Mouse (Mus musculus) limb, embryonic 15.5 days (tissue): ENCODE measurements at regions not wholly inside any gene's neighbourhood (a gene's known extent, or its start where the extent isn't known, plus 50 kb on each side); places are given as distances from the start of the nearest gene placed in this dataset.

ENCODE experiments used
- ATAC-seq: fragments of 200-750 bp; cut with Nextera tagmentation; 2 replicates; pipeline ENCODE4 v1.8.0; 2017; ENCODE audit warnings: low read depth, moderate TSS enrichment; ENCODE audit not compliant: insufficient number of reproducible peaks, low FRiP score, low TSS enrichment
- H3K27ac ChIP-seq: fragments of 300-500 bp; sonication (generic); 2 replicates; pipeline ENCODE4 v1.5.1; 2015; ENCODE audit warnings: moderate library complexity, mild to moderate bottlenecking, inconsistent platforms
- H3K27me3 ChIP-seq: fragments of 300-500 bp; sonication (generic); 2 replicates; pipeline ENCODE4 v1.6.1; 2015; ENCODE audit warnings: inconsistent platforms
- H3K36me3 ChIP-seq: fragments of 300-500 bp; sonication (generic); 2 replicates; pipeline ENCODE4 v1.6.1; 2015; ENCODE audit warnings: inconsistent platforms
- H3K4me1 ChIP-seq: fragments of 300-500 bp; sonication (generic); 2 replicates; pipeline ENCODE4 v1.6.1; 2015; ENCODE audit warnings: inconsistent platforms
- H3K4me2 ChIP-seq: fragments of 300-500 bp; sonication (generic); 2 replicates; pipeline ENCODE4 v1.6.1; 2015; ENCODE audit warnings: mild to moderate bottlenecking, inconsistent platforms
- H3K4me3 ChIP-seq: fragments of 300-500 bp; sonication (generic); 2 replicates; pipeline ENCODE4 v1.5.1; 2015; ENCODE audit warnings: mild to moderate bottlenecking, inconsistent platforms
- H3K9ac ChIP-seq: fragments of 300-500 bp; sonication (generic); 2 replicates; pipeline ENCODE4 v1.6.1; 2015; ENCODE audit warnings: inconsistent platforms
- H3K9me3 ChIP-seq: fragments of 300-500 bp; sonication (generic); 2 replicates; pipeline ENCODE4 v1.6.1; 2016; ENCODE audit warnings: inconsistent platforms
- WGBS: fragments of 180-500 bp; shearing (Covaris S2); methylation state at CpG from one replicate; pipeline ENCODE4 v1.1.7; 2015; 5-methylcytosine and 5-hydroxymethylcytosine counted together

DNA sequence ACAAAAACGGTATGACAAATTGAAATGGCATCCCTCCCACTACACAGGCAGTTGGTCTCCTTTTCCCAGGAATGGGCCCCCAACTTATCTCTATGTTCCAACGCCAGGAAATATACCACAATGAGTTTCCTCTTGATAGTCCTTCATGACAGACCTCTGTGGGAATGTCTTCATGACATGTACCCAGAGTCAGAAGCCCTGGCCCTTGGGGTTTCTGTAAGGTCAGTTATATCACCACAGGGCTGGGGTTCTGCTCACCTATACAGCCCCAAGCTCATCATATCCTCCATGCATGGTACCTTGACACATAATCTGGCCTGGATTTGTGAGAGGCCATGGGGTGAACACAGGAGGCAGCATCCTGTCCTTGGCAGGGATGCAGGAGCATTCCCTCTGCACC lies 64.2 kb upstream of the Irx6 start:
- no peak overlapping the region for H3K27ac ChIP-seq
- H3K9me3 ChIP-seq, result no peaks in the 10 kb centered on the region
- ATAC-seq, result no peak
- peaks cover 7% of the 10 kb centered on the region; the same call in 1 of the 2 replicates for H3K4me1 ChIP-seq
- H3K9ac ChIP-seq, result no peak overlapping the region
- 73% methylated on average over 2 of the region's 2 CpGs for WGBS
- no peak overlapping the region for H3K4me3 ChIP-seq
- 0 out of 2 replicates have a peak, but pooled peaks cover 5% of the 10 kb centered on the region for H3K27me3 ChIP-seq
- no peaks in the 10 kb centered on the region for H3K36me3 ChIP-seq
- no peak overlapping the region for H3K4me2 ChIP-seq

DNA sequence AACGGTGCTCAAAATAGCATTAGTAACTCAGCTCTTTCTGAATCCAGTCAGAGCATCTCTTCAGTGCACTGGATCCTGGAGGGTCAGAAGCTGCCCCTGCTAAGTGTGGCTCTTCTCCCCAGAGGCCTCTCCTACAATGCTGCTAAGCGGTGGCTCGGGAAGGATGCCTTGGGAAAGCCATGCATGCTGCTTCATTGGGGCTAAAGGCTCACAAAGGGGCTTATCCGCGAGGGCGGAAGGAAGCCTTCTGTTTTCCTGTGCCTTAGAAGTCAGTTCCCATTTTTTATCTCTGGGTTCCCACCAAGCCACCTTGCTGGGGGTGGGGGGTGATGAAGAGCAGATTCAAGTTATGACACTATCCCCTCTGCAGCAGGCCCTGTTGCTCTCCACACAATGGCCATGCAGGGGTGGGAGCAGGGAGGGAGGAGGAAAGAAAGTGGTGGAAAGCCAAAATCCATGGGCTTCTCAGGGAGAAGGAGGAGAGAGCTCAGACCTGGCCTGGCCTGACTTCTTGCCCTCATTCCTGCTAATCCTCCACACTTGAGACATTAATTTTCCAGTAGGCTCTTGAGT lies 63.5 kb upstream of the Irx6 start:
- Histone ChIP-seq H3K9ac (no peak overlapping the region), H3K36me3 (no peaks in the 10 kb centered on the region), H3K4me1 (peaks cover 7% of the 10 kb centered on the region; the same call in 1 of the 2 replicates), H3K4me2 (no peak overlapping the region), H3K9me3 (no peaks in the 10 kb centered on the region), H3K4me3 (no peak overlapping the region), H3K27ac (no peak overlapping the region), H3K27me3 (0 out of 2 replicates have a peak, but pooled peaks cover 5% of the 10 kb centered on the region)
- ATAC-seq, result no peak
- WGBS, result 53% methylated on average over 6 of the region's 6 CpGs

DNA sequence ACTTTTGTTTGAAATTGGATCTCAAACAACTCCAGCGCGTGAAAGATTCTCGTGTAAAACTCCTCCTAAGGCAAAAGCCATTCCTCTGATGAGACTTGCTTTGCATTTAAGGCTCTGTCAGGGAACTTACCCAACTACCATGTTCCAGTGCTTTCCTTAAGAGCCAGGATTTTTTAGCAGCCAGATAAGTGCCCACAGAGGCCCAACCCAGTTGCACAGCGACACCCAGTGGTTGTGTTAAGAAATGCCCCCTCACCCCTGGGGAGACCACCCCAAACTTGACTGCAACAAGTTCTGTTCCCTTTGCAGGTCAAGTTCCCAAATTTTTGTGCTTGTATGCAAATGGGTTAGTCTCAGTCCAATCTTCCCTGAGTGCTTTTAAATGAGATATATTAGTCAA lies 60.6 kb upstream of the Irx6 start:
- peaks cover 11% of the 10 kb centered on the region; the same call in 1 of the 2 replicates for H3K4me1 ChIP-seq
- no peak overlapping the region for H3K27ac ChIP-seq
- H3K4me3 ChIP-seq, result no peak overlapping the region
- H3K36me3 ChIP-seq, result no peaks in the 10 kb centered on the region
- WGBS, result 16% methylated on average over 4 of the region's 4 CpGs
- H3K9ac ChIP-seq, result no peak overlapping the region
- H3K9me3 ChIP-seq, result no peaks in the 10 kb centered on the region
- H3K4me2 ChIP-seq, result peak overlapping the region; percentile 2; the same call in 1 of the 2 replicates
- ATAC-seq, result no peak
- 0 out of 2 replicates have a peak, but pooled peaks cover 11% of the 10 kb centered on the region for H3K27me3 ChIP-seq

DNA sequence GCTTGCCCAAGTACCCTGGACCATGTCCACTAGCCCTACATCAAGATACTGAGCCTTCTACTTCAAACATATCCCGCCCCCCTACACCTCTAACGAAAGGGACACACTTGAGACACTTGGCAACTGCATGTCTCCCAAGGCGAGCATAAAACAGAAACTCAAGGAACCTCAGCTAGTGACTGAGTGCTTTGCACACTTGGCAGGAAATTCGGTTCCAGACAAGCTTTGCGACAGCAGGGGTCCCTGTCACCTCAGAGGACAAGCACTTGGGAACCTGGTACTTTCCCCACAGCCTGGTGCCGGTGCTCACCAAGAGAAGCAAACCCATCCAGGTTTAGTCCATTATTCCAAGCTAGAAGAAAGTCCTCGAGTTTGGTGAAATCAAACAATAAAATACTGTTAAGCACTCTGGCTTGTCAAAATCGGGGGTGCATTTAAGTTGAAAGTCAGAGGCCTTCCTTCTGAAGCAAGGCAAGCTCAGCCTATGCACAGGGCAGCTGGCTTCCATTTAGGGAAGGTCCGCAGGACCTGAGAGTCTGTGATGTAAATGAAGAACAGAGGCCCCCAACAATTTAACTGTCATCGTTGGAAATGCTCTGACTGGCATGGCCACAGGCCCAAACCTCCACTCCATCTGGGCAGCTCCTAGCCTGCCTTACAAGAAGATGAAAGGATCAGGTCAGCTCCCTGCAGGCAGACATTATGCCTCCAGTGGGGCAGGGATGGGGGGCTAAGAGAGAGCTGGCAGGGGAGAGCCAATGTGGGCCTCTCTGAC lies 57.6 kb upstream of the Irx6 start:
- no peak for ATAC-seq

DNA sequence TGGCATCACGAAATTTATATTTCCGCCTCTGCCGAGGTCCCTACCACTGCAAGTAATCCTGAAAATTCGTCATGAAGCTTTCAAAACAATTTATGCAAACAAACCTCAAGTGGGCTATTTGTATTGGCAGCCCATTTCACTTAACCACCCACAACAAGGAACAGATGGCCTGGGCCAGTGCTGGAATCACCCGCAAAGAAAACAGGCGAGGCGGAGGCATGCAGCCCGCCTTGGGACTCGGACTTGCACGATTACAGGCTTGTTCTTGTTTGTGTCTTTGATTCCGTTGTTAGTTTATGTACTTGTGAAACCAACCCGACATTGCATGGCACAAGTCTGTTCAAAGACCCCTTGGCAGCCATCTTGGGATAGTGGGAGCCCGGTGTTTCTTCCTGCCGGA lies 55.8 kb upstream of the Irx6 start:
- peaks cover 6% of the 10 kb centered on the region; the same call in 1 of the 2 replicates for H3K4me1 ChIP-seq
- H3K27ac ChIP-seq, result no peak overlapping the region
- H3K4me2 ChIP-seq, result no peak overlapping the region
- no peak for ATAC-seq
- no peak overlapping the region for H3K9ac ChIP-seq
- H3K27me3 ChIP-seq, result 0 out of 2 replicates have a peak, but pooled peaks cover 6% of the 10 kb centered on the region
- WGBS, result 53% methylated on average over 14 of the region's 14 CpGs
- H3K4me3 ChIP-seq, result no peak overlapping the region
- no peaks in the 10 kb centered on the region for H3K36me3 ChIP-seq
- H3K9me3 ChIP-seq, result no peaks in the 10 kb centered on the region

More for the DNA sequence above, 57.6 kb upstream of the Irx6 start:
- Histone ChIP-seq H3K9ac (no peak overlapping the region), H3K4me3 (no peak overlapping the region), H3K9me3 (no peaks in the 10 kb centered on the region), H3K27ac (no peak overlapping the region), H3K36me3 (no peaks in the 10 kb centered on the region), H3K4me2 (no peak overlapping the region), H3K4me1 (peaks cover 11% of the 10 kb centered on the region; the same call in 1 of the 2 replicates), H3K27me3 (0 out of 2 replicates have a peak, but pooled peaks cover 6% of the 10 kb centered on the region)
- 38% methylated on average over 10 of the region's 10 CpGs for WGBS
